Mouse (Mus musculus): ENCODE results near the gene Efl1. TPM values are rescaled to one million over a fixed set of nuclear protein-coding genes. Genes with fewer than 3 reads are reported as not detected.

Efl1 gene
- polyA plus RNA-seq, 1 experiment = 6.8 TPM

DNA sequence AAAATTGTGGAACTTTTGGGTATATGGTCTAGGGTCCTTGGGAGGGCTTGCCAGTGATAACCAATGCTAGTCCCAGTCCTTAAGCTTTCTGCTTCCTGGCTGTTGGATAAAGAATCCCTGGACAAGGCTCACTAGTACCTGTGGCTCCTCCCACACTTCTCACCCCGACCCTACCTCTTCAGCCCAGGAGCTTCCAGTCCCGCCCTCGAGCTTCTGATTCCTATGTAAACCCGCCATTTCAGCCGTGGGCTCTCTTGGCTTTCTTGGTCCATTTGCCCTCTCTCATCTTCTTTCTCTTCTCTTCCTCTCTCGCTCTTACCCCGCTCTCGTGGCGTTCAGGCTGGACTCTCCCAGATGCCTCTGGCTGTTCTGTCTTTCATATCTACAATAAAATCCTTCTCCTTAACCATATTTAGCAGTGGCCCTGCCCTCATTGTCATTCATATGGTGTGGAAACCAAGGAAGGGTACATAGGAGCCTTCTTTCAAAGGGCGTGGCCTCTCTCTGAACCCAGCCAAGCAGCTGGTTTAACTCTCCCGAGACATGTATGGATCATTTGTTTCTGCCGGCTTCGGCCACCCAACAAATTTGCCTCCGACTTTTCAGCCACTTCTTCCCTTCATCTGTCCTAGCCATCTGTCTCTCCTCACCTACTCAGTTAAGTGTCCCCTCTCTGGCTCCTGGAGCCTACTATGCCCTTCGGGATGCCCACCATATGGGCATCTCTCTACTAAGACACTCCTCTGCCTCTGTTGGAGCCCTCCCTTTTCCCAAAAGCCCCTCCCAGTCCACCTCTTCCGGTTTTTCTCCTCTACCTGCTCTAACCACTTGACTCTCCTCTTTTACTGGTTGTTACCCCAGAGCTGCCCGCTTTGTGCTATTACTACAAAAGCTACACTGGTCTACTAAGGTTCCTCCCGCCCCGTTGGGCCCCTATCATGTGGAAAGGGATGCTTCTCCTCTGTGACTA, 164.1 kb downstream of the Efl1 start:
- Histone ChIP-seq H3K4me3 (replicated peaks; ENCODE audit: control insufficient read depth, low read depth, low read length) (no peak overlapping the region), H3K4me1 (ENCODE audit: control insufficient read depth, insufficient read depth, low read length) (peaks cover 3% of the 10 kb centered on the region), H3K27ac (ENCODE audit: control insufficient read depth, insufficient read depth, low read depth, low read length, poor library complexity) (no peak overlapping the region)
- TF ChIP-seq CTCF (IDR thresholded peaks at IDR 0.05; ENCODE audit: control insufficient read depth, insufficient read depth, low read length) = no peak
- TF ChIP-seq POLR2A (IDR thresholded peaks at IDR 0.05; ENCODE audit: borderline replicate concordance, control insufficient read depth, low read depth, low read length) = no peak
- 82% methylated on average over 19 of the region's 19 CpGs for WGBS

DNA sequence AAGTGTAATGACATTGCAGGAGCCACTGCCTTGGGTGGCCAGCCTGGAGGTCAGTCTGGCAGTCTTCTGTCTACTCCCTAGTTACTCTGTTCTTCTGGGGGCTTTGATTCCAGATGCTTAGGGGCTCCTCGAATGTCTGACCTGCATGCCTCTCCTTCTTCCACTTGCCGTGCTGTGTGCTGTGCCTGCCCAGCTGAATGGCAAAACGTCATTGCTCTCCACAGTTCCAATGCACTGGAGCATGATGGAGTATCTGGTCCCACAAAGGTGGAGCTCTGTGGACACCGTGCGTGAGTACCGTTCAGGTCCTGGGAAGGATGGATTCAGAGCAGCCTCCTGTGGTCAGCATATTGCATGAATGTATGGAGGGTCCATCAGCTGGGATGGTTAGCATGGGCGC, 171.1 kb downstream of the Efl1 start:
- Histone ChIP-seq H3K27ac (ENCODE audit: control insufficient read depth, insufficient read depth, low read depth, low read length, poor library complexity) (no peak overlapping the region), H3K4me1 (ENCODE audit: control insufficient read depth, insufficient read depth, low read length) (no peaks in the 10 kb centered on the region; the same call in 1 of the 2 replicates), H3K4me3 (replicated peaks; ENCODE audit: control insufficient read depth, low read depth, low read length) (no peak overlapping the region)
- TF ChIP-seq CTCF (IDR thresholded peaks at IDR 0.05; ENCODE audit: control insufficient read depth, insufficient read depth, low read length) (no peak), POLR2A (IDR thresholded peaks at IDR 0.05; ENCODE audit: borderline replicate concordance, control insufficient read depth, low read depth, low read length) (no peak)
- WGBS = 87% methylated on average over 7 of the region's 7 CpGs

DNA sequence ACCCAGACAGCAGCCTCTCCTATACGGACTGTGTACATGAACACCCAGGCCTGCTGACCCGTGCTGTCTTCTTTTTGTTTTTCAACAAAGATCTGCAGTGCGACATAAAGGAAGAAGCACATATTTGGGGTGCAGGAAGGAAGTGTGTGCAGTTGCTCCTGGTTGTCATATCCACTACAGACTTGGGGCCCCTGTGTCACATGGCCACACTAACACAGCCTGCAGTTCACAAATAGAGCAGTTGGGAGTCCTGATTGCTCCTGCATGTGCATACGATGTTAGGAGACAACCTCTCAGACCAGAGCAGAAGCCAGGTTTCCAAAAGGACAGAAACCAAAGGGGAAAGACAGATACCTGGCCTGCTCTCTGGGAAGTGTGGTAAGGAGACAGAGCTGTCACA, 172.2 kb downstream of the Efl1 start:
- no peaks in the 10 kb centered on the region; the same call in 1 of the 2 replicates for H3K4me1 ChIP-seq (ENCODE audit: control insufficient read depth, insufficient read depth, low read length)
- WGBS = 23% methylated on average over 4 of the region's 4 CpGs
- TF ChIP-seq POLR2A (IDR thresholded peaks at IDR 0.05; ENCODE audit: borderline replicate concordance, control insufficient read depth, low read depth, low read length) = no peak
- TF ChIP-seq CTCF (IDR thresholded peaks at IDR 0.05; ENCODE audit: control insufficient read depth, insufficient read depth, low read length) = no peak
- H3K4me3 ChIP-seq (replicated peaks; ENCODE audit: control insufficient read depth, low read depth, low read length) = no peak overlapping the region
- H3K27ac ChIP-seq (ENCODE audit: control insufficient read depth, insufficient read depth, low read depth, low read length, poor library complexity) = no peak overlapping the region

DNA sequence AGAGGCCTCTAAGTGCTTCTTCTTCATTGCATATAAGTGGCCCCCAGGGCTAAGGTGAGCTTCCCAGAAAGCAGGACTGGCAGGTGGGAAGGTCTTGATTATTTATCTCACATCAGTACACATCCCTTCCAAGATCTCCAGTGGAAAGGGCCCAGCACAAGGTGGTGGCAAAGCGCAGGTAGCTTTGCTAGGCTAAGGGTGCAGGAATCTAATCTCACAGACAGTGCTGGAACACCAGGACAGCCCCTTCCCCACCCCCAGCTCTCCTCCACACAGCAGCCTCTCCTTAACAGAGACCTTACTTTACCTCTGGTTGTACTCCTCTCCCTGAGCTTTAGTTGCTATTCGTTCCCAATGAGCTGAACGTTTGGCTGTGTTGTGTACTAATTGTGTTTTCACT, 173.1 kb downstream of the Efl1 start:
- Histone ChIP-seq H3K4me1 (ENCODE audit: control insufficient read depth, insufficient read depth, low read length) (no peaks in the 10 kb centered on the region; the same call in 1 of the 2 replicates), H3K27ac (ENCODE audit: control insufficient read depth, insufficient read depth, low read depth, low read length, poor library complexity) (no peak overlapping the region), H3K4me3 (replicated peaks; ENCODE audit: control insufficient read depth, low read depth, low read length) (no peak overlapping the region)
- 73% methylated on average over 3 of the region's 3 CpGs for WGBS
- TF ChIP-seq CTCF (IDR thresholded peaks at IDR 0.05; ENCODE audit: control insufficient read depth, insufficient read depth, low read length) (no peak), POLR2A (IDR thresholded peaks at IDR 0.05; ENCODE audit: borderline replicate concordance, control insufficient read depth, low read depth, low read length) (no peak)

DNA sequence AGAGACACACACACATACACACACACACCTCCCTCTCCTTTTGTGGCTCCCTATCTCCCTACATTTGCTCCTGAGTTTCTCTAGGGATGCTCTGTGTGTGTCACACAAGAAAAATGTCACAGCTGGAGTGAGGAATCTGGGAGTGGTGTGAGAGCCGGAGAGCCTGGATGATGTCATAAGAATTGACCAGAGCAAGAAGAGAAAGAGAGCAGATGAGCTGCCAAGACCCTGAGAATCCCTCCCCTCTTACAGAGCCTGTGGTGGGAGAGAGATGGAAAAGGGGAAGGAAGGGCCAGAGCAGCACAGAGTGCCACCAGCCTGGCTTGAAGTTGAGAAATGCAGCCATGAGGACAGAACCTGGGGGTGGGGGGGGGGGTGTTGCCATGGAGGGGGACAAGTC, 174.1 kb downstream of the Efl1 start:
- Histone ChIP-seq H3K4me3 (replicated peaks; ENCODE audit: control insufficient read depth, low read depth, low read length) (no peak overlapping the region), H3K27ac (ENCODE audit: control insufficient read depth, insufficient read depth, low read depth, low read length, poor library complexity) (no peak overlapping the region), H3K4me1 (ENCODE audit: control insufficient read depth, insufficient read depth, low read length) (no peaks in the 10 kb centered on the region; the same call in 1 of the 2 replicates)
- WGBS = 61% methylated on average over 1 of the region's 1 CpGs
- TF ChIP-seq POLR2A (IDR thresholded peaks at IDR 0.05; ENCODE audit: borderline replicate concordance, control insufficient read depth, low read depth, low read length) (no peak), CTCF (IDR thresholded peaks at IDR 0.05; ENCODE audit: control insufficient read depth, insufficient read depth, low read length) (no peak)

Other genes starting within 250 kb of the Efl1 start
- not detected in 2 replicates for gene Saxo2, start 86 bp upstream of the Efl1 start, polyA plus RNA-seq (2011; ENCODE audit: insufficient read depth, insufficient read length, low replicate concordance, missing spikeins)
- 1.1 and 2.4 TPM in 2 replicates for gene Mex3b, start 218.7 kb downstream of the Efl1 start, polyA plus RNA-seq (2011; ENCODE audit: insufficient read depth, insufficient read length, low replicate concordance, missing spikeins)

Data from bone marrow, adult 2 months (tissue).